Mouse (Mus musculus) B cell, adult 62 days (primary cell): ENCODE results near the gene Tmem143. TPM values are rescaled to one million over a fixed set of nuclear protein-coding genes. Genes with fewer than 3 reads are reported as not detected.

ENCODE experiments used
- total RNA-seq: library from RNA; stranded (reverse); gene quantifications from 4 replicates; pipeline ENCODE4 v1.2.4, GENCODE M21; 2023

Tmem143 gene
- total RNA-seq = 7.6 to 13.6 TPM (median 9.5 TPM) in 4 replicates

DNA sequence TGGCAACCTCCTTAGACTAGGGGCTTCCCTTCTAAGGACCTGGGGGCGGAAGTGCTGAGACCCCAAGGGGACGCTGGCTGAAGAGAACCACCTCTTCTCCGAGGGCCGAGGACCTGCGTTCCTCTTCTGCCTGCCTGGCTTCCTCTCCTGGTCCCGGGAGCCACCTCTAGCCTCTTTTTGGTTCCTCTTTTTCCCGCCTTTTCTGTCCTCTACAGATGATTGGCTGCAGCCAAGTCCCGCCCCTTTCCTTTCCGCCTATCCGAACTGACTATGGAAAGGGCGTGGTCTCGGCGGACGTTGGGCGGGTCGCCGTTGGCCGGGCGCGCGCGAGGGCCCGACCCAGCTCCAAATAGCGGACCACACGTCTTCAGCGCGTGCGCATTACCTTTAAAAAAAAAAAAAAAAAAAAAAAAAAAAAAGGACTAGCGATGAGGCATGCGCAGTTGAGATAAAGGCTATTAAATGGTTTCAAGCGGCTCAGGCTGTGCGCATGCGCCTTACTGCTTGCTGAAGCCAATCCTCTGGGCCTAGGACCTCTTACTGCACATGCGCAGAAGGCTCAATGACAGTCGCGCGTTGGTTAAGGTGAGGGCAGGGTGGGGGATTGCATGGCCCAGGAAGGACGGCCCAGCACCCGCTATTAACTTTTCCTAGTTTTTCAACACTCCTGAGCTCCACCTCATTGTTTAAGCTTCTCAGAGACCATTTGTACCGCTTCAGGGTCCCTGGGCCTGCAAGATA, at the start of gene Tmem143, which contains the start of gene Syngr4:
Gene Tmem143 (plus strand): TSS at position 425 of the 741 bp plus-strand sequence.
Gene Syngr4 (minus strand): TSS at position 198 of the 741 bp plus-strand sequence.

DNA sequence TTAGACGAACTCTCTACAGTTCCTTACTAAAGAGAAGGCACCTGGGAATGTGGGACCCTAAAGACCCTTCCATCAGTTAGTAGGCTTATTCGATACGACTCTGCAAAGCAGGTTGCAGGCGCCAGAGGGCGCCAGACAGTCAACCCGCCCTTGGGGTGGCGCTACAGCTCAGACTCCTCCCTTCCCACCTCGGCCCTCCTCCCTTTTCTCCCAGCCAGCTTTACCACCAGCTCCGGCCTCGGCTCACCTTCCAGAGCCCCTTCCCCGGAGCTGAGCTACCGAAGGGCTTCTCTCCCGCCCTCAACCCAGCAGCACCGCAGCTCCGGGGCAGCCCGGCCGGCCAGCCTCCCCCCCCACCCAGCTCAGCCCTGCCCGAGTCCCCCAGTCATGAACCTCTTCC, 24.1 kb upstream of the Tmem143 start, which contains the start of gene Kdelr1:
Gene Kdelr1 (plus strand): TSS at position 149 of the 400 bp plus-strand sequence.

DNA sequence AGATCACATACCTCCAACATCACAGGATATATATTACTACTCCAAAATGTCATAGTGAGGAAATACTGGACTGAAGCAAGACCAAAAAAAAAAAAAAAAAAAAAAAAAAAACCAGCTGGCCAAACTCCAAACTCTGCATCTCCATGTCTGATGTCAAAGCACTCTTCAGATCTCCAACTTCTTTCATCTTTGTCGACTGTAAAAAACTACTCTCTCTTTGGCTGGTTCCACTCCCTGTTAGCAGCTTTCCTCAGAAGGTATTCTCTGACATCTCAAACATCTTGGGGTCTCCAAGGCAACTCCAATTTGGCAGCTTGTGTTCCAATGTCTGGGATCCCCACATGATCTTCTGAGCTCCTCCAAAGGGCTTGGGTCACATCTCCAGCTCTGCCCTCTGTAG, 18.5 kb upstream of the Tmem143 start, which contains the start of gene Grin2d:
Gene Grin2d (minus strand): TSS at position 101 of the 400 bp plus-strand sequence.

DNA sequence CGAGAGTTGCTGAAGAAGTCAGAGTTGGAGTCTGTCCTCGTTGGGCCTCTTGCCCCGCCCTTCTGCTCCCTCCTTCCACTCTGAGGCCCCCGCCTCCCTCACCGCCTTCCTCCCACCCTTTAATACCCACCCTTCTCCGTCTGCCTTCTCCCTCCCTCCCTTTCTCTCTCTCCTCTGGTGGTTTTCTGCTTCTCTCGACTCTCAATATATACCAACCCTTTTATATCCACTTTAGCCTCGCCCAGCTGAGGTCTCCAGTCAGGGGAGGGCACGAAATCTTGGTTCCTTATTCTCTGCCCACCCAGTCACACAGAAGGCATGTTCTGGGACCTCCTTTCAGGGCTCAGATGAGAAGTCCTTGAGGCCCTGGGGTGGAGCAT, 24.5 kb downstream of the Tmem143 start, which contains the start of gene Emp3:
Gene Emp3 (minus strand): TSS at position 163 of the 380 bp plus-strand sequence.

DNA sequence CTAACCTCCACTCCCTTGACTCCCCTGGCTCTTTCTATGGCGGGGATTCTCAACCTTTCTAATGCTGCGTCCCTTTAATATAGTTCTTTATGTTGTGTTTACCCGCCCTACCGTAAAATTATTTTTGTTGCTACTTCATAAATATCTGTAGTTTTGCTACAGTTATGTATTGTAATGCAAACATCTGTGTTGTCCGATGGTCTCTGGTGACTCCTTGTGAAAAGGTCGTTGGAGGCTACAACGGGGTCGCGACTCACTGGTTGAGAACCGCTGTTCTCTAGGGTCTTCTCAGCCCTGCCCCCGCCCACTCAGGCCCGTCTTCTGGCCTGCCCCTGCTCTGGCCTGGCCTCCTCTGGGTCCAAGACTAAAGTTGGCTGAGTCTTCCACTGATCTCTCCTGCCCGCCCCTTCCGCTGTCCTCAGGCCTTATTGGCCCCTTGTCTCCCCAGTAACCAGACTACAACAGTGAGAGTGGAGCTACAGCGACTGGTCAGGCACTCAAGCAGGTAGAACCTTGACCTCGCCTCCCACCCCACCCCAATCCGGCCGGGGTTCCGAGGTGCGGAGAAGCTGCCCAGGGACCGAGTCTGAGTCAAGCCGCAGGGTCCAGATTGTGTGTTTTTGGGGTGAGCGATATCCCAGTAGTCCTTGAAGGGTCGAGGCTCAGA, 27.2 kb downstream of the Tmem143 start, which contains the start of gene Ccdc114:
Gene Ccdc114 (plus strand): TSS at position 311 of the 667 bp plus-strand sequence.

Other genes starting within 250 kb of the Tmem143 start
- not detected in 4 replicates for gene Fut2, start 230.5 kb upstream of the Tmem143 start, total RNA-seq
- gene Ntn5, start 212.9 kb upstream of the Tmem143 start, total RNA-seq = not detected in 4 replicates
- not detected in 4 replicates for gene Sec1, start 202.5 kb upstream of the Tmem143 start, total RNA-seq
- gene Car11, start 197.1 kb upstream of the Tmem143 start, total RNA-seq = not detected in 4 replicates
- gene Dbp, start 191.9 kb upstream of the Tmem143 start, total RNA-seq = 19.3 to 25.2 TPM (median 23.7 TPM) in 4 replicates
- gene Rpl18, start 181.5 kb upstream of the Tmem143 start, total RNA-seq = 2,047 to 2,170 TPM (median 2,138 TPM) in 4 replicates
- 31.9 to 35.1 TPM (median 32.5 TPM) in 4 replicates for gene Sphk2, start 178.9 kb upstream of the Tmem143 start, total RNA-seq
- gene Fam83e, start 175.7 kb upstream of the Tmem143 start, total RNA-seq = 1.0 to 1.9 TPM (median 1.5 TPM) in 4 replicates
- not detected in 4 replicates for gene Spaca4, start 171.1 kb upstream of the Tmem143 start, total RNA-seq
- 0.12 to 0.39 TPM in 2 of 4 replicates, not detected in the others for gene Lmtk3, start 113.2 kb upstream of the Tmem143 start, total RNA-seq
- gene Sult2b1, start 112.3 kb upstream of the Tmem143 start, total RNA-seq = 1.4 to 1.9 TPM (median 1.5 TPM) in 3 of 4 replicates, not detected in the other
- 132 to 162 TPM (median 146 TPM) in 4 replicates for gene Cyth2, start 82.4 kb upstream of the Tmem143 start, total RNA-seq
- 3.5 to 4.3 TPM (median 3.9 TPM) in 4 replicates for gene Kcnj14, start 72.2 kb upstream of the Tmem143 start, total RNA-seq
- 29.3 to 33.0 TPM (median 30.4 TPM) in 4 replicates for gene Grwd1, start 66.0 kb upstream of the Tmem143 start, total RNA-seq
- gene Kdelr1, start 24.2 kb upstream of the Tmem143 start, total RNA-seq = 51.0 to 58.7 TPM (median 51.4 TPM) in 4 replicates
- 0.49 to 0.86 TPM (median 0.52 TPM) in 4 replicates for gene Grin2d, start 18.6 kb upstream of the Tmem143 start, total RNA-seq
- not detected in 4 replicates for gene Syngr4, start 227 bp upstream of the Tmem143 start, total RNA-seq
- gene Emp3, start 24.5 kb downstream of the Tmem143 start, total RNA-seq = 201 to 243 TPM (median 228 TPM) in 4 replicates
- gene Ccdc114, start 27.1 kb downstream of the Tmem143 start, total RNA-seq = 6.3 to 12.1 TPM (median 9.0 TPM) in 4 replicates
- not detected in 4 replicates for gene Abcc6, start 133.4 kb downstream of the Tmem143 start, total RNA-seq
- 43.0 to 50.9 TPM (median 45.5 TPM) in 4 replicates for gene Nomo1, start 136.8 kb downstream of the Tmem143 start, total RNA-seq
- gene Kcnj11, start 203.8 kb downstream of the Tmem143 start, total RNA-seq = not detected in 4 replicates